Mouse (Mus musculus): Measurements from ENCODE around the gene Arl9.
A peak's percentile ranks its signal among the peaks of the same experiment; 100 is the strongest.

GRCm38 (mm10) chr5:76955474-76955873, 48.4 kb upstream of the Arl9 start:
- no peak for TF ChIP-seq CTCF (IDR thresholded peaks at IDR 0.05)
- TF ChIP-seq EP300 (IDR thresholded peaks at IDR 0.05), result peak; percentile 81

Measured in lung, postnatal 0 days (tissue).